In the genomic region with DNA sequence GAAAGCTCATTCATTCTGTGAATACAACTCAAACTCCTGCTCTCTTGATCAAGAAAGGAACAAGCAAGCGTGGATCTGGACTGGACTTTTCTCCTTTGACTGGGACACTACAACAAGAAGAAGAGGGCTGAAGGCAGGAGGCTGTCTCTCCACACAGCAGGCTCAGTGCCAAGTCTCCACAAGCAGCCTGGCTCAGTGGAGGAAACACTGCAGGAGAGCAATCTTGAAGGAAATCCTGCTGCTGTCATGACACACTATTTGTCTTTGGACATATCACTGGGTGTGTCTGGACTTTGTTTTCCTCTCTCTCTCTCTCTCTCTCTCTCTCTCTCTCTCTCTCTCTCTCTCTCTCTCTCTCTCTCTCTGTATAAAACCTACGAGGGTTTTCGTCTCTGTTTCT, we compare ENCODE assay signal across 14 mouse cellular contexts.
DNase-seq lines count a peak whose midpoint lies in the region; ATAC-seq lines count a peak whose summit lies in the region.
"Had no signal": no experiment of that assay in that cellular context is flagged by ENCODE, and none has a peak within 500 bp of the region (broad histone marks: within the 10 kb centered on the region; RNA-seq: fewer than 3 reads in every experiment).

No protein-coding gene starts in this region.

- H3K4me2 ChIP-seq in heart, embryonic 12.5 days = no peak overlapping the region
- H3K4me2 ChIP-seq: hindbrain, embryonic 15.5 days had no signal

- H3K27me3 ChIP-seq in heart, embryonic 12.5 days (replicated peaks) = no peaks in the 10 kb centered on the region
- H3K27me3 ChIP-seq: hindbrain, embryonic 15.5 days had no signal

- H3K36me3 ChIP-seq in heart, embryonic 12.5 days = no peaks in the 10 kb centered on the region
- H3K36me3 ChIP-seq: hindbrain, embryonic 15.5 days had no signal

- H3K27ac ChIP-seq in heart, embryonic 12.5 days (ENCODE audit: poor library complexity, severe bottlenecking) = no peak overlapping the region
- H3K27ac ChIP-seq: hindbrain, embryonic 15.5 days; macrophage had no signal

- H3K9me3 ChIP-seq in heart, embryonic 12.5 days (replicated peaks) = no peaks in the 10 kb centered on the region
- H3K9me3 ChIP-seq: hindbrain, embryonic 15.5 days had no signal

- WGBS in heart, embryonic 12.5 days = 52% methylated on average over 3 of the region's 3 CpGs

- DNase-seq in heart, adult 8-10 months (ENCODE audit: low spot score) = no peak
- peak; percentile 15 for DNase-seq in adrenal gland, adult 8-10 months
- DNase-seq in kidney, postnatal 4 days = peak; percentile 60 to 66
- no peak for DNase-seq in layer of hippocampus, postnatal 10 days (ENCODE audit: low spot score in 2 of 2)
- DNase-seq: cerebellum, adult 11-12 months; gastrocnemius, postnatal 14 days; retina, postnatal 1 day had no signal

- no peak overlapping the region for H3K4me3 ChIP-seq in heart, embryonic 12.5 days
- H3K4me3 ChIP-seq: erythroblast, embryonic 14.5 days; hindbrain, embryonic 15.5 days; myocyte had no signal

- H3K4me1 ChIP-seq in heart, embryonic 12.5 days (replicated peaks) = no peaks in the 10 kb centered on the region

- ATAC-seq in heart, embryonic 12.5 days (ENCODE audit: insufficient number of reproducible peaks, low FRiP score) = peak; percentile 76
- peak; percentile 29; the same call in 1 of the 2 replicates for ATAC-seq in common myeloid progenitor, adult 5-6 weeks (replicated peaks; ENCODE audit: low read depth, poor library complexity, severe bottlenecking)
- no peak for ATAC-seq in inflammation-experienced regulatory T-cells, adult 6 months

- no peak overlapping the region for H3K9ac ChIP-seq in heart, embryonic 12.5 days
- H3K9ac ChIP-seq: hindbrain, embryonic 15.5 days had no signal

Comparison
In these comparisons a context has a peak if more than half of its experiments do, and no peak if none do; other contexts are left out.
1. DNase-seq: peak in adrenal gland, adult 8-10 months (single experiment) and kidney, postnatal 4 days (2 of 2); none in heart, adult 8-10 months (single experiment) and layer of hippocampus, postnatal 10 days (0 of 2).